Mouse (Mus musculus) retina, postnatal 7 days (tissue): Measurements from ENCODE around the gene Rdx.

Source experiments
- DNase-seq: peaks from one replicate; pipeline ENCODE4 v3.0.0-alpha.2; 2012; ENCODE audit warnings: low read depth, low spot score

Rdx gene

GRCm38 (mm10) chr9:52047129-52047820 is at the start of gene Rdx:
TSS of gene Rdx (plus strand) at chr9:52047173.
- no peak for DNase-seq

- DNase-seq = no peak
Measured at GRCm38 (mm10) chr9:52003501-52003900, 43.5 kb upstream of the Rdx start.

GRCm38 (mm10) chr9:52007341-52007740 is 39.6 kb upstream of the Rdx start:
- DNase-seq = no peak

DNA sequence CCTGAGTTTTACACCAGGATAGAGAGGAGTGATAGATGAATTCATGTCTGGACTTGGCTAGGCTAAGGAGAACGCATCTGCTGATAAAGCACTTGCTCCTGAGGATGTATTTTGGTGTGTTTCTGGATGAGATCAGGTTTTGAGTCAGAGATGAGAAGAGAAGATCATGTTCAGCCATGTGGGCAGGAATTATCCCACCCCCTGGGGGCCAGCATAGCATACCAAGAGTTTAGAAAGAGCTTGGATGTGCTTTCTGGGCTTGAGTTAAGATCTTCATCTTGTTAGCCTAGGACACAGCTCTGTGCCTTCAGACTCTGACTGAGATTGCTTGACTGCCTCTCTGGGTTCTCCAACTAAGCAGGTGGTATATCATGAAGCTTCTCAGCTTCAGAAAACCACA is 38.5 kb upstream of the Rdx start:
- no peak for DNase-seq

DNA sequence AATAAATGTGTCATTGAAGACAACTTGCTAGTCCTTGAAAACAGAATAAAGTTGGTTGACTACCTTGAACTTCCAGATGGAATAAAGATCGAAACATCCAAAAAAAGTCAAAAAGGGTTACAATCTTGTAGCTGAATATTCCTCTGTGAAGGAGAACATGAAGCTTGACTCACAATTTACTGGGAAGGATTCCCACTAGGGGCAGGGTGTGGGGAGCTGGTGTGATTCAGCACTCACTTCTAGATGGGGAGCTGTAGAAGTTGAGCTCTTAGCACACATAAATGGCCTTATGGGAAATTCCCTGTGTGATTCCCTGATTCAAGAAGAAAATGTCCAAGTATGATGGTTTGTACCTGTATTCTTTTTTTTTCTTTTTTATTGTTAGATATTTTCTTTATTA is 34.7 kb upstream of the Rdx start:
- DNase-seq = no peak

GRCm38 (mm10) chr9:52012781-52013436 is 34.1 kb upstream of the Rdx start:
- DNase-seq = no peak

GRCm38 (mm10) chr9:52013900-52014455 is 33.0 kb upstream of the Rdx start:
- no peak for DNase-seq

- DNase-seq = no peak
Measured at GRCm38 (mm10) chr9:52017091-52017490, 29.9 kb upstream of the Rdx start.

GRCm38 (mm10) chr9:52017824-52018223 is 29.1 kb upstream of the Rdx start:
- no peak for DNase-seq

GRCm38 (mm10) chr9:52018505-52018904 is 28.5 kb upstream of the Rdx start:
- no peak for DNase-seq

GRCm38 (mm10) chr9:52027257-52028020 is 19.5 kb upstream of the Rdx start:
- DNase-seq = no peak

DNA sequence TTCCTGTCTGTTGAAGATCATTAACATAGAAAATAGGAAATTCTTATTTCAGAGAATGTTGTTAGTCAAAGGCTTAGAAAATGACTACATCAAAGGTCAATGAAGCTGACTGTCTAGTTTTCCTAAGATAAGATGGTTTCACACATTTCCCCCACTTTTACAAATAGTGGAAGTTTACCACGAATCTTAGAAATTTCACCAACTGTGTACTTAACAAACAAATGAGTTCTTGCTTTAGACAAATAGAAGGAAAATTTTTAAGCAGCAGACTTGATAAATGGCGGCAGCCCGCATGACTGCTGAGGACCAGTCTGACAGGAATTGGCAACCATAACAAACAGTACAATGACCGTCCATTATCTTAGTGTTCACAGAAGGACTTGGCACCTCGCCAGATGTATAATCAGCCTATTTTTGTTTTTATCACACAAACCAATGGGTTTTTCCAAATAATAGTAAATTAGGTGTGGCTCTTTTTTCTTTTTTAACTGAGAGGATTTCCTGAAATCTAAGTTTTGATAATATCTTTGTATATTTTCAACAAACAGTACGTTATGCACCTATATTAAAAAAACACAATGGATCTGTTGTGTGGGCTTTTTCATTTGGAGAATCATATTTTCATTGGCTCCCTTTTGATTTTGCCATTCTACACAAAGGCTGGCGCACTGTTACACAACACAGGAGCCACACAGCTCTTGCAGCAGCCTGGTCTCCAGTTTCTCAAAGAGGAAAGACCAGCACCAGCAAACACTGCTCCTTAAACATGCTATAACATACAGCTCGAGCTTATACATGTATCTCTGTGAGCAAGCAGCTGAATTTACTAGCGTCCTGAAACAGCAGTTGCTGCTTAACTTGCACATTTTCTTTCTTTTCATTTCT is 18.2 kb upstream of the Rdx start:
- DNase-seq = no peak

DNA sequence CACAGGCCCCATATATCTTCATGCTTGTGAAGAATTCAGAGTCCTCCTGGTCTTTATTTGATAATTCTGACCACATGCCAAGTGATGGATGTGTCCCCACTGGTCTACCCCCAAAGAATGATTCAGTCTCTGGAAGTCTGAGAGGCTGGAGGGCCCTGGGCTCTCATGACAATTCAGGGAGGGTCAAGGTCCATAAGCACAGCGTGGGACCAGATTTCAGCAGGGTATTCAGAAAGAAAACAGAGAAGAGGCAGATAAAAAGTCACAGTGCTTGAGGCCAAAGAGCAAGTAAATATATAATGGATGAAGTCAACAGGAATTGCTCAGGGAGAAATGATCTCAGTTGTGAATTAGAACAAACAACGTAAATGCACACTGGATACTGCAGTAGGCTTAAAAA is 15.5 kb upstream of the Rdx start:
- no peak for DNase-seq

DNA sequence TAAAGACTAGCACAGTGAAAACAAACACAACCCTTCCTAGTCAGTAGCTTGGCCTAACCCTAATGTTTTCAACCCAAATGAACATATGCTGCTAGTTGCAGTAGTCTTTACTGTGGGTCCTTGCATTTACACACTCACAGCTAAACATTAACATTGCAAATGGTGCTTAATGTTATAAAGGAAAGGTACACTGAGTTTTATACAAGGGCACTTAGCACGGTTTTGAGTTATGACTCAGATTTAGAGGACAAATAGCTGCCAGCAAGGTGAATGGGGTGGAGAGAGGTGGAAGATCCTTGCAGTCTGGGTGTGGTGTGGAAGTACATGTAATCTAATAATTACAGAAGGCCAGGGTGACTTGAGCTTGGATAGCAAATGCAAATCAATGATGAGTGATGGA is 9.5 kb upstream of the Rdx start:
- no peak for DNase-seq

GRCm38 (mm10) chr9:52041657-52042056 is 5.3 kb upstream of the Rdx start:
- no peak for DNase-seq

DNA sequence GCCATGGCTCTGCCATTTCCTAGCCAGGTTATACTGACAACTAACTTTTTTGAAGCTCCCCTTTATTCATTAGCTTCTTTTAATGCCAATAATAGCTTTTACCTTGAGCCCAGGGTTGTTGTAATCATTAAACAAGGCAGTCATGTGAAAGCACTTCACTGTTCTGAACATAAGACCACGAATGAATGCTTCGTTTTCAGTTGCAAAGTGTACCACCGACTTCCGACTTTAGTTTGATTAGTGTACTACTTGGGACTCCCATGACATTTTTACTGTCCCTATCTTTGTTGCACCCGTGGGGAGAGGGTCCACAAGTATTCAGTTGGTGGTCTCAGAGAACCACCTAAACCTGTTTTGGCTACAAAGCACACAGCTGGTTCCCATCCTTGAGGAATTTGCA is 287 bp upstream of the Rdx start:
- no peak for DNase-seq

- peak; percentile 63 for DNase-seq
Measured at GRCm38 (mm10) chr9:52047821-52048649, 1.1 kb downstream of the Rdx start.

DNA sequence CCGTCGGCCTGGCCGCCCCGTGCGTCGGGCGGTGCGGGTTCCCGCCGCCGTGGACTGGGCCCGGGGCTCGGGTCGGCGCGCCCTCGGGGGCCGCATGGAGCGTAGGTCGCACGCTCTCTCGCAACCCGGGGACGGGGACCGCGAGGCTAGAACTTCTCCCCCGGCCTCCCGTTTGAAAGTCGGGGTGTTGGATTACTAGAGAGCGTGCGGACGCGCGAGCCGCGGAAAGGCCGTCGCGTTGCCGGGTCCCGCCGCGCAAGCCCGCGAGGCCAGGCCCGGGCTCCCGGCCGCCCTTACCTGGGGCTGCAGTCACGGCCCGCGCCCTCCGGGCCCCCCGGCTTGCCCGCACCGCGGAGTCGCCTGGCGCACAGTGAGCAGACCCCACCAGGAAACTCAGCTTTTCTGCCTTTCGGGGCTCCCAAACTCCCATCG is 1.7 kb downstream of the Rdx start:
- DNase-seq = no peak

GRCm38 (mm10) chr9:52049605-52050004 is 2.6 kb downstream of the Rdx start:
- no peak for DNase-seq

DNA sequence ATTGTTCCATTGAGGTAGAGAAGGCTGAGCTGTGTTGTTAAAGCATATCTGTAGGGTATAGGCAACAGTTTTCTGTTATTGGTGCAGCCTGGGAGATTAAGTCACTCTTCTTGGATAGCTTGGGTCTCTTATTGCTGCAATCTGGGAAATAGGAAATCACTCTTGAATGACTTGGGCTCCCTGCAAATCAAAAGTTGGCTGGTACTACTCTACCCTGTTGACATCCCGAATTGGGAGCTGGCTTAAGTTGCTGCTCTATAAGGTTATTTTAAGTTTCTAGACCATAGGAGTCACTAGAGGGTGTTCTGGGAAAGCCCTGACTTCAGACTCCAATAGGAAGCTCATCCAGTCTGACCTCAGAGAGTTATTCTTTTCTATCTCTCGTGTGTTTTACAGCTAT is 3.4 kb downstream of the Rdx start:
- no peak for DNase-seq

DNA sequence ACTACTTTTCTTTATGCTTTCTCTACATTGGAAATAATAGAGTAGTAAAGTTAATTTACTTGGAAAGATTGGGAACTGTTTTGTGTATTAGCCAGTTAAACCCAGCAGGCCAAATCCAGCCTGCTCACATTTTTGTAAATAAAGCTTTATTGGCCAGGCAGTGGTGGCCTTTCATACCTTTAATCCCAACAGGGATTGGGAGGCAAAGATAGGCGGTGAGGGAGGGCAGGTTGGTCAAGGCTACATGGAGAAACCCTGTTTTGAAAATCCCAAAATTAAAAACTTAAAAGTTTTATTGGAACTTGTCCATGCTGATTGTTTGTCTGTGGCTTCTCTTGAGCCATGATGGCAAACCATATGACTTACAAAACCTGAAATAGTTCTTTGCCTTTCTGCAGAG is 5.2 kb downstream of the Rdx start:
- DNase-seq = no peak
